Mouse (Mus musculus) limb, embryonic 10.5 days (tissue): Measurements from ENCODE around the gene Adam19. TPM values are rescaled to one million over a fixed set of nuclear protein-coding genes. Genes with fewer than 3 reads are reported as not detected.
"Not testable (repeated sequence)": the region's sequence is repeated elsewhere in the genome, so short reads cannot be mapped to it uniquely, and the experiment has no call there.

Experiments
- DNase-seq: peaks from one replicate; pipeline ENCODE4 v3.0.0-alpha.2; 2017; ENCODE audit warnings: low spot score
- H3K27ac ChIP-seq: fragments of 300-500 bp; sonication (generic); 2 replicates; pipeline ENCODE4 v1.5.1; 2016; ENCODE audit warnings: mild to moderate bottlenecking
- H3K27me3 ChIP-seq: fragments of 300-500 bp; sonication (generic); 2 replicates; pipeline ENCODE4 v1.6.1; 2016; ENCODE audit warnings: low read depth, mild to moderate bottlenecking; ENCODE audit not compliant: poor library complexity, severe bottlenecking
- H3K36me3 ChIP-seq: fragments of 300-500 bp; sonication (generic); 2 replicates; pipeline ENCODE4 v1.6.1; 2016; ENCODE audit warnings: mild to moderate bottlenecking, moderate library complexity
- H3K4me1 ChIP-seq: fragments of 300-500 bp; sonication (generic); 2 replicates; pipeline ENCODE4 v1.6.1; 2016
- H3K4me3 ChIP-seq: fragments of 300-500 bp; sonication (generic); 2 replicates; pipeline ENCODE4 v1.5.1; 2016; ENCODE audit warnings: mild to moderate bottlenecking, moderate library complexity
- H3K9me3 ChIP-seq: fragments of 300-500 bp; sonication (generic); replicated peaks from 2 replicates; pipeline ENCODE4 v1.6.1; 2016; ENCODE audit warnings: mild to moderate bottlenecking
- WGBS: fragments of 180-500 bp; shearing (Covaris S2); methylation state at CpG from one replicate; pipeline ENCODE4 v1.1.7; 2016; 5-methylcytosine and 5-hydroxymethylcytosine counted together
- polyA plus RNA-seq: library from polyadenylated mRNA; unstranded; fragments of >200 nt; fragmentation: Nextera tagmentation; extraction: Ambion mirVana; gene quantifications from 2 replicates; pipeline ENCODE4 v1.2.1, GENCODE M21; 2016

Gene Adam19
- polyA plus RNA-seq, 1 experiment from 2014 or later, result 14.4 TPM

GRCm38 (mm10) chr11:46039335-46039734, 16.5 kb upstream of the Adam19 start:
- DNase-seq, result peak; percentile 55
- H3K4me3 ChIP-seq, result peak overlapping the region; percentile 13; the same call in 1 of the 2 replicates
- 52% methylated on average over 11 of the region's 11 CpGs for WGBS
- H3K4me1 ChIP-seq, result peaks cover 15% of the 10 kb centered on the region
- H3K9me3 ChIP-seq, result no peaks in the 10 kb centered on the region
- no peaks in the 10 kb centered on the region for H3K36me3 ChIP-seq
- H3K27ac ChIP-seq, result peak overlapping the region; percentile 72
- no peaks in the 10 kb centered on the region for H3K27me3 ChIP-seq

GRCm38 (mm10) chr11:46040841-46041556, 14.8 kb upstream of the Adam19 start:
- Histone ChIP-seq H3K36me3 (no peaks in the 10 kb centered on the region), H3K27me3 (no peaks in the 10 kb centered on the region), H3K4me1 (peaks cover 15% of the 10 kb centered on the region), H3K27ac (no peak overlapping the region), H3K9me3 (no peaks in the 10 kb centered on the region), H3K4me3 (no peak overlapping the region)
- 86% methylated on average over 9 of the region's 9 CpGs for WGBS
- DNase-seq, result no peak

GRCm38 (mm10) chr11:46041607-46042267, 14.1 kb upstream of the Adam19 start:
- Histone ChIP-seq H3K4me1 (peaks cover 15% of the 10 kb centered on the region), H3K9me3 (no peaks in the 10 kb centered on the region), H3K27ac (peak overlapping the region; percentile 60), H3K27me3 (no peaks in the 10 kb centered on the region), H3K4me3 (no peak overlapping the region), H3K36me3 (no peaks in the 10 kb centered on the region)
- 85% methylated on average over 12 of the region's 12 CpGs for WGBS
- DNase-seq, result no peak

GRCm38 (mm10) chr11:46044781-46045180, 11.0 kb upstream of the Adam19 start:
- WGBS, result 92% methylated on average over 5 of the region's 5 CpGs
- Histone ChIP-seq H3K9me3 (no peaks in the 10 kb centered on the region), H3K4me1 (peaks cover 2% of the 10 kb centered on the region), H3K27ac (no peak overlapping the region), H3K4me3 (no peak overlapping the region), H3K36me3 (no peaks in the 10 kb centered on the region), H3K27me3 (no peaks in the 10 kb centered on the region)
- DNase-seq, result no peak

GRCm38 (mm10) chr11:46047264-46047663, 8.5 kb upstream of the Adam19 start:
- WGBS, result 95% methylated on average over 3 of the region's 3 CpGs
- no peaks in the 10 kb centered on the region for H3K36me3 ChIP-seq
- no peak for DNase-seq
- no peak overlapping the region for H3K27ac ChIP-seq
- no peaks in the 10 kb centered on the region for H3K27me3 ChIP-seq
- H3K4me3 ChIP-seq, result no peak overlapping the region
- H3K9me3 ChIP-seq, result no peaks in the 10 kb centered on the region
- no peaks in the 10 kb centered on the region for H3K4me1 ChIP-seq

GRCm38 (mm10) chr11:46052105-46052659, 3.6 kb upstream of the Adam19 start, which contains the start of gene Gm12166:
Gene Gm12166 (minus strand): TSS chr11:46052321.
- H3K27me3 ChIP-seq, H3K4me3 ChIP-seq, H3K9me3 ChIP-seq, H3K36me3 ChIP-seq, H3K27ac ChIP-seq: not testable (repeated sequence)
- WGBS, result 42% methylated on average over 19 of the region's 19 CpGs
- peaks cover 29% of the 10 kb centered on the region for H3K4me1 ChIP-seq
- DNase-seq, result peak; percentile 55

GRCm38 (mm10) chr11:46053457-46053856, 2.3 kb upstream of the Adam19 start:
- not testable (repeated sequence) for H3K27ac ChIP-seq, DNase-seq, H3K4me3 ChIP-seq, H3K36me3 ChIP-seq, H3K9me3 ChIP-seq
- 89% methylated on average over 3 of the region's 3 CpGs for WGBS
- Histone ChIP-seq H3K27me3 (peaks cover 11% of the 10 kb centered on the region; the same call in 1 of the 2 replicates), H3K4me1 (peaks cover 32% of the 10 kb centered on the region)

- Histone ChIP-seq H3K4me1 (peaks cover 32% of the 10 kb centered on the region), H3K9me3 (no peaks in the 10 kb centered on the region), H3K27me3 (peaks cover 11% of the 10 kb centered on the region; the same call in 1 of the 2 replicates), H3K36me3 (no peaks in the 10 kb centered on the region), H3K27ac (no peak overlapping the region), H3K4me3 (no peak overlapping the region)
- 23% methylated on average over 5 of the region's 5 CpGs for WGBS
- no peak for DNase-seq
Measured at GRCm38 (mm10) chr11:46054311-46054710, 1.5 kb upstream of the Adam19 start.

GRCm38 (mm10) chr11:46054911-46055895, 589 bp upstream of the Adam19 start:
- Histone ChIP-seq H3K4me1 (peaks cover 37% of the 10 kb centered on the region), H3K27me3 (peaks cover 11% of the 10 kb centered on the region; the same call in 1 of the 2 replicates), H3K36me3 (no peaks in the 10 kb centered on the region), H3K27ac (peak overlapping the region; percentile 93), H3K9me3 (no peaks in the 10 kb centered on the region), H3K4me3 (peak overlapping the region; percentile 81)
- no peak for DNase-seq
- WGBS, result 15% methylated on average over 13 of the region's 13 CpGs

- peak overlapping the region; percentile 93 for H3K27ac ChIP-seq
- peaks cover 11% of the 10 kb centered on the region; the same call in 1 of the 2 replicates for H3K27me3 ChIP-seq
- peaks cover 11% of the 10 kb centered on the region; the same call in 1 of the 2 replicates for H3K36me3 ChIP-seq
- H3K9me3 ChIP-seq, result no peaks in the 10 kb centered on the region
- peak; percentile 57 for DNase-seq
- 2% methylated on average over 25 of the region's 25 CpGs for WGBS
- H3K4me3 ChIP-seq, result peak overlapping the region; percentile 81
- H3K4me1 ChIP-seq, result peaks cover 43% of the 10 kb centered on the region
Measured at GRCm38 (mm10) chr11:46056770-46057411, 1.1 kb downstream of the Adam19 start.

GRCm38 (mm10) chr11:46058011-46058410, 2.2 kb downstream of the Adam19 start:
- peaks cover 13% of the 10 kb centered on the region; the same call in 1 of the 2 replicates for H3K36me3 ChIP-seq
- H3K27me3 ChIP-seq, result peaks cover 11% of the 10 kb centered on the region; the same call in 1 of the 2 replicates
- no peak overlapping the region for H3K27ac ChIP-seq
- WGBS, result 63% methylated on average over 9 of the region's 9 CpGs
- H3K4me3 ChIP-seq, result no peak overlapping the region
- no peaks in the 10 kb centered on the region for H3K9me3 ChIP-seq
- no peak for DNase-seq
- peaks cover 43% of the 10 kb centered on the region for H3K4me1 ChIP-seq

GRCm38 (mm10) chr11:46058916-46059315, 3.1 kb downstream of the Adam19 start:
- H3K27me3 ChIP-seq, result peaks cover 11% of the 10 kb centered on the region; the same call in 1 of the 2 replicates
- peaks cover 17% of the 10 kb centered on the region; the same call in 1 of the 2 replicates for H3K36me3 ChIP-seq
- 95% methylated on average over 4 of the region's 4 CpGs for WGBS
- H3K4me1 ChIP-seq, result peaks cover 43% of the 10 kb centered on the region
- no peaks in the 10 kb centered on the region for H3K9me3 ChIP-seq
- no peak for DNase-seq
- H3K27ac ChIP-seq, result no peak overlapping the region
- H3K4me3 ChIP-seq, result no peak overlapping the region
